Mouse (Mus musculus): ENCODE measurements around the gene Cadm1.

Gene Cadm1

DNA sequence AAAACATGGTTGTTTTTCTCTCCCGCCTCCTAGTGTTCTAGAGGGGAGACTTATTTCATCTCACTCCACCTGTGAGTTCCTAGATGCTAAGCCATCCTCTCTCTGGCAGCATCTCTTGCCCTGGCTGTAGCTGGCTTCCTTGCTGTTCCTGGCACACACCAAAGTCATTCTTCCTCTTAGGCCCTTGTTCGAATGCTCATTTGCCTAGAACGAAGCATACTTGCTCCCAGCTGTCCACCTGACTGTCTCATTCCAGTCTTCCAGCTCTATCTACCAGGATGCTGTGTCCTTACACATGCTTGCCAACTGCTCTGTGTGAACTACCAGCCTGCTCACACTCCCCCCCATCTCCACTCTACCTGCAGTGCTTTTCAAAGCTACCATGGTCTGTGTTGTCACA, 211.8 kb downstream of the Cadm1 start:
- DNase-seq (ENCODE audit: low spot score in 2 of 2): no peak

DNA sequence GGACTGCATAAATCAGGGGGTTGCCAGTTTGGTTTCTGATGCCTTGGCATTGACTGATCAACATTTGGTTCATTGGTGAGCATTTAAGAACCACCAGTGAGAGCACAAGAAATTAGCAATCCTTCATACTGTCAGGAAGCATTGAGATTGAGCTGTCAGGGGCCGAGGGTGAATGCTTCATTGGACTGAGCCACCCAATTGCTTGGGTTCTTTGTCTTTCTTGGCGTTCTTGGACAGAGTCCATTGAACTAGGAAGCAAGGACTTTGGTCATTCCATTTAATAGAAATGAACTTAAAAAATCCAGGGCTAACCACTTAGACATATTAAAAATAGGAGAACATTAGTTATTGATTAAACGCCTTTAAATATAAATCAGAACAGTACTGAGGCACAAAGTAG, 214.9 kb downstream of the Cadm1 start:
- DNase-seq (ENCODE audit: low spot score in 2 of 2): no peak

DNA sequence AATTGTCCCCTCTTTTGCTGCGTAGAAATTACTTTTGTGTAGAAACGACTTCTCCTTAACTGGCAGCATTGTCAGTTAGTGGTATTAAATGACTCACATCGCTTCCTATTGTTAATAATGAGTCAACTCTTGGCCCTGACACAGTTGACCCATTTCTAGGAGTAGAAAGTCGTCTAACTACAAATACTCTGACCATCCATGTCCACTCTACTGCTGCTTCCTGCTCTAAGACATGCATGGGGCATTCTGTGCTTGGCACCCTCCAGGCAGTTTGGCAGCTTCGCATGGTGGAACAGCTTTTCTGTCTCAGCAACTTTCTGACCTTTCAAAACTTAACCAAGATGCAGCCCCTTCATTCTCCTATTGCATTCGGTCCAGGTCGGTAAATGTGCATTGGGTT, 215.7 kb downstream of the Cadm1 start:
- no peak for DNase-seq (ENCODE audit: low spot score in 2 of 2)

DNA sequence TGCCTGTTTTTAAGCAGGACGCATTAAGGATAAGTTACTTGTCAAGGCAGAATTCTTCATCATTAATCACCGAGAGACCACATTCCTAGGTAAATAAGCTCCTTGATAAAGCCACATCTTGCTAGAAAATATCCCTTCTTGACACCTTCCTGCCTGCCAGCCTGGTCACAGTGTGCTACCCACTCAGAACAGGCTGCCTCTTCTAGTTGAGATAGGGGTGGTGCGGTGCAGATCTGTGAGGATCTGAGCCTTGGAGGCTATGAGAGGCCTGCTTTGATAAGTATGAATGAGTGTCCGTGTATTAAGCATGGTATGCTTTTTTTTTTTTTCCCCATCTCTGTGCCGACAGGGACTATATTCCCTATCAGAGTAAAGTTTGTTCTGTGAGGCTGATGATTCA, 219.2 kb downstream of the Cadm1 start:
- DNase-seq (ENCODE audit: low spot score in 2 of 2): no peak

DNA sequence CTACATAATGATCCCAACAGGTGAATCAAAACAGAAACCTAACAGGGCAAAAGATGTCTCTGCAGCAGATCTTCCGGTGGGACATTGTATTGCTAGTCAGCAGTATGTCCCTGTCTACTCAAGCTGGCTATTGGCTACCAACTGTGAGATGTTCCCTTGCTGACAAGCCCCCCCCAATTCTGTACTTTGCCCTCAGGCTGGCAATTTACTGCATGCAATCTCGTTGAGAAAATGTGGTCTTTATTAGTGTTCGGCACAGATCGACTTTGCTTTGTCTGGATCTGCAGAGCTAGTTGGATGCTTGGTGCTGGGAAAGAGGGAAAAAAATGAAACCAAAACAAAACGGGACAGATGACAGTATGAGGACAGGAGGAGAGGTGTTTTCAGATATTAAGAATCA, 222.5 kb downstream of the Cadm1 start:
- DNase-seq (ENCODE audit: low spot score in 2 of 2): no peak

GRCm38 (mm10) chr9:47753127-47753526, 223.2 kb downstream of the Cadm1 start:
- DNase-seq (ENCODE audit: low spot score in 2 of 2): no peak

DNA sequence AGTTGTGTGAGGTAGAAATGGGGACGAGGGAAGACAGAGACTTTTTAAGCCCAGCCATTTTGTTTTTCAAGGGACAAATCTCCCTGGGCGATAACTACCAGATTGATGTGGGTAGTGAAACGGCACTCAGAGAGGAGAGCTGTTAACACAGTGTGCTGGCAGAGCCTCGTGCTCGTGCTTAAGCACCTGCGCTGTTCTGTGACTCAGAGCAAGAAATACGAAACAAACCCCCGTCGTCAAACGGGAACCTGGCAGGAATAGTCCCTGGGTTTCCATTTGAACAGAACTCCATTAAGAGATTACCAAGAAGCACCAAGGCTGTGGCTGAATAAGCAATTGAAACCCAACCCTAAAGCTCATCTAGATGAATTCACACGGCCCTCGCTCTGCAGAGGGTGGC, 225.1 kb downstream of the Cadm1 start:
- no peak for DNase-seq (ENCODE audit: low spot score in 2 of 2)

GRCm38 (mm10) chr9:47757798-47758197, 227.8 kb downstream of the Cadm1 start:
- no peak for DNase-seq (ENCODE audit: low spot score in 2 of 2)

DNA sequence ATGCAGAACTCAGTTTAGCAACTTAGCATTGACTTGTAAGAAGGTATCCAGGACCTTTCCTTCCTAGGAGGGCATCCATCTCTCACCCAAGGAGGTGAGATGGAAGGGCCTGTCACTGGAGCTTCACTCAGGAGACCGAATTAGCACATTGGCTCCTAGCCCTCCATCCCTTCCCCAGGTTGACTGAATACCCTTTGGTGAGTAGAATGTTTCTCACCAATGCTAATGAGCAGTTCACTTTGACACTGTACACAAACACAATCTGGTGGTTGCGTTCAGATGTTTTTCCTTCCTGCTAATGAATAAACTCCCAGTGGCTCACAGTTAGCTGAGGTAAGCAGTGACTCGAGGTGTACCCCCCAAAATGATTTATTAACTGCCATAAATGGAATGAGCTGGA, 228.3 kb downstream of the Cadm1 start:
- DNase-seq (ENCODE audit: low spot score in 2 of 2): no peak

GRCm38 (mm10) chr9:47759807-47760206, 229.8 kb downstream of the Cadm1 start:
- no peak for DNase-seq (ENCODE audit: low spot score in 2 of 2)

DNA sequence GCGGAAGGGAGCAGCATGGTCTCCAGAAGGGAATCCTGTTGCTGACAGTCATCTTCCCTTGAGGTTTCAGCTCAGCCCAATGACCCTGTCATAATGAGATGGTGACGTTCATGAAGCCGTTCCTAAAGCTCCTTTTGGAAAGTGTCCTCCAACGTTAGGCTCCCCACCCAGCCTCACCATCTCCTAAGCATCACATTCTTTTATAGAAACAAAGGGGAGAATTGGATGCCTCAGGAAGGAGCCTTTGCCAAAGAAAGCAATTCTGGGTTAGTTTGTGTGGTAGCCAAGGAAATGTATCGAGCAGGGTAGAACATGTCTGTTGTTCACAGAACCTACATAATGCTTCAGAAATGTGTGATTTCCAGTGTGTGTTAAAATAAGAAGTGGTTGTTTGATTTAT, 231.6 kb downstream of the Cadm1 start:
- DNase-seq (ENCODE audit: low spot score in 2 of 2): no peak

DNA sequence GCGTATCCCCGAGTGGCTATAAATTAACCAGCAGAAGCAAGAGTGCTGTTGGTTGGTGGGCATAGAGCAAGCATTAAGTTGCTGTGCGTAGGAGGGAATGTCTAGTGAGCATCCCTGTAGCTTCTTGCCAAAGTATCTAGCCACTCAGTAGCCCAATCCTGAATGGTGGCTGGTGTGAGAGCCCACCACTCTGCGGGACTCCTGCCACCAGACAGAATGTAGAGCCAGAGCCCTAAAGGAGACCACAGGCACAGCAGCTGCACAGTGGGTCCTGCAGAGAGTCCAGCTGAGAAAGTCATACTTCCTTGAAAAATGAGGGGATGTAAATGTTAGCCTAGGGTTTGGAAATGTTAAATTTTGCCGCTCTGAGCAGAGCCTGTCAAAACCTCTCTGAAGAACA, 232.9 kb downstream of the Cadm1 start:
- no peak for DNase-seq (ENCODE audit: low spot score in 2 of 2)

GRCm38 (mm10) chr9:47764920-47765319, 234.9 kb downstream of the Cadm1 start:
- DNase-seq (ENCODE audit: low spot score in 2 of 2): no peak

GRCm38 (mm10) chr9:47765323-47765722, 235.3 kb downstream of the Cadm1 start:
- DNase-seq (ENCODE audit: low spot score in 2 of 2): no peak

DNA sequence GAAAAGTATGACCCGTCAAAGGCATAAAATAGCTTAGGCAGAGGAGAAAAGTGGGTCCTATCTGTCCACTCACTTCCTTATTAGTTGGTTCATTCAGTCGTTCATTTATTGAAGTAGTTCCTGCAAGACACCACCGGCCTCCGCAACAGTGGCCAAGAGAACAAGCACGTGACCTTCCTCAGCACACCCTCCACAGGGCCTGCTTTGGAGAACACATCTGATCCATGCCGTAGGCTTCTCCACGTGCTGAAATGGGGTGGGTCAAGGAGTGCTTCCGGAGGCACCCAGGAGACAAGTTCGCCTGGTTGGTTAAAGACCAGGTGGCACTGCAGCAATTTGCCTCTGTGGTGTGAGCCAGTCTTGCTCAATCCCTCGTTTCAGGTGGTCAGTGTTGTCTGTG, 236.4 kb downstream of the Cadm1 start:
- no peak for DNase-seq (ENCODE audit: low spot score in 2 of 2)

GRCm38 (mm10) chr9:47770836-47771235, 240.9 kb downstream of the Cadm1 start:
- DNase-seq (ENCODE audit: low spot score in 2 of 2): no peak

DNA sequence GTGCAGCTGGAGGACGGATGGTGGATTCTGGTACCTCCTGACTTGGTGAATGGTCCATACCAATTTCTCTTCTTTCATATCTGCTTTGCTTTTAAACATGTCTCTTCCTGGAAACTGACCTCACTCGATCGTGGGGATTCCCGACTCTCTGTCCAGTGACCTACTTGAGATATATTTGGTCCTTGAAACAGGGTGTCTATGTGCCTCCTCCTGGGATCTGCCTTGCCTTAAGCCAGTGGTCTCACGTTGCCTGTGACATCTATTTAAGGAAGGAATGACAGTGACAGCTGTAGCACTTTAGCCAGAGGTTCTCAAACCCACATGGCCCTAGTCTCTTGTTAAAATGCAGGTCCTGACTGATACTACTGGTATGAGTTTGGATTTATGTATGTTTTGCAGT, 242.0 kb downstream of the Cadm1 start:
- DNase-seq (ENCODE audit: low spot score in 2 of 2): no peak

DNA sequence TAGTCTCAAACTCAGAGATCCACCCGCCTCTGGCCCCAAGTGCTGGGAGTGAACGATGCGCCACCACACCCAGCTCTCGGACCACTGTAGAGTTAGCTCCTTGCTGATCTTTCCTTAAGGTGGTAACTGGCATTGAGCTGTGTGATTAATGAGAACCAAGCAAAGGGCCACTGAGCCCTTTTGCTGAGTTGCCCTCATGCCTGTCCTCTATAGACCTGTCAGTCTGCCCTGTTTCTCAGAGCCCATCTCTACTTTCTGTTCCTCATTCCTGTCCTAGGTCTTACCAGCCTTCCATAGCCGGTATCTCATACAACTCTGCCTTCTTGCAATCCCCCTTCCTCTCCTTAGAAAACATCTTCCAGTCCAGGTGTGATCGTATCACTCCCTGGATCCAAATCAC, 242.8 kb downstream of the Cadm1 start:
- no peak for DNase-seq (ENCODE audit: low spot score in 2 of 2)

- no peak for DNase-seq (ENCODE audit: low spot score in 2 of 2)
These were observed 247.3 kb downstream of the Cadm1 start for GRCm38 (mm10) chr9:47776941-47777919.

DNA sequence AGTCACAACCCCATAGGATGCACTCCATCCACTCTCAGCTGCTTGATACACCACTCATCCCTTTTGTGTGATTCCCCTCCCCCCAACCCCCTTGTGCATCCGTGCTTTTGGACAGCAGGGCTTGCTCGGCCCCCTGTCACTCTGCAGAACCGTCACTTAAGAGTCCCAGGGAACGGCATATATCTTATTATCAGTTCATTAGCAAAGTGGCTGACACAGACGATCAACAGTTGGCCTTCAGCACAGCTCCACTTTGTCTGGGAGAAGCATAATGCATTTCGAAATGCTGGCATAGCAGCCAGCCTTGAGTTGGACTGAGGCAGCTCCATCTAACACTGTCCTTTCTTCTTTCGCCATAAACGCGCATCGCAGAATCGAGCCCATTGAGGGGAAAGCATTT, 248.5 kb downstream of the Cadm1 start:
- DNase-seq (ENCODE audit: low spot score in 2 of 2): no peak

GRCm38 (mm10) chr9:47779291-47779690, 249.3 kb downstream of the Cadm1 start:
- no peak for DNase-seq (ENCODE audit: low spot score in 2 of 2)

DNA sequence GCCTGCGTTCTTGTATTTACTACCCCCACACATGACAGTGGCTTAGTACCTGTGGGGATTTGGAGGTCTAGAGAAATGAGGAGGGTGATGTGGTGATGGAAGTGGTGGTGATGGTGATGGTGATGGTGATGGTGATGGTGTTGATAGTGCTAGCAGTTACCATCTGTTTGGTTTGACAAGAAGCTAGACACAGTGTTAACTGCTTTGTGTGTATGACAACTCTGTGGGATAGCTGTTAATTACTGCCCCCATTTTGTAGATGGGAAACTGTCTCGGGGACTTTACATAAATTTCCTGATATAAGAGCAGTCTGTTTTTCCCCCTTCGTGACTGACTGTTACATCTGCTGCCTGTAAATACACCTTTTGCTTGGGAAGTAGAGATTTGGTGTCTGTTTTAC, 256.7 kb downstream of the Cadm1 start:
- no peak for DNase-seq (ENCODE audit: low spot score in 2 of 2)

DNA sequence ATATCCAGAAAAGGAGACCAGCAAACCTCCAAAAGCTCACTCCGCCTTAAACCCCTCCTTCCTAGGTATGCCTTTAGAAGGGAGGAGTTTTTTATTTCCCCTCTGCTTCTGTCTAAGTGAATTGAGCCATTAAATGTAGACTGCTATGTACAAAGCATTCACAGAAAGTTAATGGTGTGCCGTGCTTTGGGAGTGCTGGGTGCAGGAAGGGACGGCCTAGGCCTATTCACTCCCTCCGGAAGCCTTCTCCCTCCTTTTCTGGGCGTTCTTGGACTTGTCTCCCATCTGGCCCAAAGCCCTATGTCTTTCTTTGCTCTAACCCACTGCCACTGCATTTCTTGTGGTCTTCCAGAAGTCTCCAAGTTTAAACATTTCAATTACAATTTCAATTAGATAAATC, 268.5 kb downstream of the Cadm1 start:
- no peak for DNase-seq (ENCODE audit: low spot score in 2 of 2)

DNA sequence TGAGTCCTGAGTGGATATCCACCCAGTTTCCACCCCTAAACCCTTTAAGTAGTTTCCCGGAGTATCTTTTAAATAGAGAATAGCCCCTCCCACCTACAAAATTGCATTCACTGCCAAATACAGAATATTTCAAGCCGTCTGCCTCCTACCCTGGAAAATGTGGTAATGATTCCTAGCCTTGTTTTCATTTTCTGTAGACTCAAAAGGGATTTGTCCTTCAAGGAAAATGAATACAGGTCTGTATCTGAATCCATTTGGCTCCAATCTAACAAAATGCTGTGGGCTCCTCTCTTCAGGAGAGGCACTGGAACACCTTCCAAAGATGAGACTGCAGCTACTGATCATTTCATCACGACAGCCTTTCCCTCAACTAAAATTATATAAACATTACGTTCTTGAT, 271.3 kb downstream of the Cadm1 start:
- DNase-seq (ENCODE audit: low spot score in 2 of 2): no peak
